Mouse (Mus musculus) hindbrain, postnatal 0 days (tissue): Measurements from ENCODE around the gene Ntm. TPM values are rescaled to one million over a fixed set of nuclear protein-coding genes. Genes with fewer than 3 reads are reported as not detected.

Experiments
- ATAC-seq: fragments of 200-750 bp; cut with Nextera tagmentation; 2 replicates; pipeline ENCODE4 v1.8.0; 2017; ENCODE audit warnings: mild to moderate bottlenecking, moderate TSS enrichment, moderate library complexity
- DNase-seq: peaks from one replicate; pipeline ENCODE4 v3.0.0-alpha.2; 2015; ENCODE audit warnings: low spot score
- H3K27ac ChIP-seq: fragments of 300-500 bp; sonication (generic); 2 replicates; pipeline ENCODE4 v1.5.1; 2014; ENCODE audit warnings: mild to moderate bottlenecking
- H3K27me3 ChIP-seq: fragments of 300-500 bp; sonication (generic); 2 replicates; pipeline ENCODE4 v1.6.1; 2014; ENCODE audit warnings: low read length, mixed read lengths; ENCODE audit not compliant: insufficient read depth
- H3K36me3 ChIP-seq: fragments of 300-500 bp; sonication (generic); 2 replicates; pipeline ENCODE4 v1.6.1; 2014; ENCODE audit warnings: low read length, mixed read lengths; ENCODE audit not compliant: insufficient read depth
- H3K4me1 ChIP-seq: fragments of 300-500 bp; sonication (generic); 2 replicates; pipeline ENCODE4 v1.6.1; 2014; ENCODE audit warnings: antibody characterized with exemption, low read length, mixed read lengths; ENCODE audit not compliant: insufficient read depth
- H3K4me2 ChIP-seq: fragments of 300-500 bp; sonication (generic); 2 replicates; pipeline ENCODE4 v1.6.1; 2014; ENCODE audit warnings: low read depth, mild to moderate bottlenecking, low read length, moderate library complexity, mixed read lengths
- H3K4me3 ChIP-seq: fragments of 300-500 bp; sonication (generic); 2 replicates; pipeline ENCODE4 v1.5.1; 2014; ENCODE audit warnings: low read length
- H3K9ac ChIP-seq: fragments of 300-500 bp; sonication (generic); replicated peaks from 2 replicates; pipeline ENCODE4 v1.6.1; 2014; ENCODE audit warnings: mild to moderate bottlenecking, low read length, moderate library complexity, mixed read lengths
- H3K9me3 ChIP-seq: fragments of 300-500 bp; sonication (generic); 2 replicates; pipeline ENCODE4 v1.6.1; 2016; ENCODE audit warnings: low read length, mixed read lengths
- CTCF ChIP-seq: IDR thresholded peaks from 2 replicates; pipeline ENCODE4 v1.5.1; 2016; ENCODE audit warnings: antibody characterized with exemption, control low read depth, low read depth
- WGBS: fragments of 180-500 bp; shearing (Covaris S2); extraction: QIAGEN DNeasy Blood & Tissue Kit; methylation state at CpG from one replicate; pipeline ENCODE4 v1.1.7; 2014; 5-methylcytosine and 5-hydroxymethylcytosine counted together
- polyA plus RNA-seq: library from polyadenylated mRNA; unstranded; fragments of >200 nt; fragmentation: Nextera tagmentation; extraction: Ambion mirVana; gene quantifications from 2 replicates; pipeline ENCODE4 v1.2.1, GENCODE M21; 2015
- total RNA-seq: library from RNA; depleted of rRNA; stranded (reverse); fragments of >200 nt; gene quantifications from 2 replicates; pipeline ENCODE4 v1.2.3, GENCODE M21; 2014

Ntm gene
- total and polyA plus RNA-seq, 2 experiments from 2014 or later = 208 to 268 TPM

DNA sequence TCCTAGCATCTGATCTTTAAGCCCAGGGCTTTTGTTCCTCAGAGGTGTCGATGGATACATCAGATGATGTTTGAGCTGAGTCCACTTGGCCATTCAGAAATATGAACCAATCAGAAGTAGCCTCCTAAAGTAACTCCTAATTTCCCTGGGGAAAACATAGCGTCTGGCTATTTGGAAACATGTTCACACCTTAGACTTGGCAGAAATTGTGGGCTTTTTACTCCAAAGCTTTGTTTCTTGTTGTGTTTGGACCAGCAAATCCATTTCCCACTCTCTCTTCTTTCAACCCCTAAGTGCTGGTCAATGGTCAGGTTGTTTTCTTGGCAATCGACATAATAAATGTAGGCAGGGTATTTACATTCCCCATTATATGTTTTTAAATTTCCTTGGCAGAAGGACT lies 230.0 kb downstream of the Ntm start:
- Histone ChIP-seq H3K9ac (no peak overlapping the region), H3K27ac (no peak overlapping the region), H3K4me1 (peaks cover 4% of the 10 kb centered on the region; the same call in 1 of the 2 replicates), H3K9me3 (no peaks in the 10 kb centered on the region), H3K36me3 (no peaks in the 10 kb centered on the region), H3K4me3 (no peak overlapping the region), H3K4me2 (no peak overlapping the region), H3K27me3 (no peaks in the 10 kb centered on the region)
- no peak for TF ChIP-seq CTCF
- WGBS = 64% methylated on average over 3 of the region's 3 CpGs
- DNase-seq = no peak
- ATAC-seq = no peak

DNA sequence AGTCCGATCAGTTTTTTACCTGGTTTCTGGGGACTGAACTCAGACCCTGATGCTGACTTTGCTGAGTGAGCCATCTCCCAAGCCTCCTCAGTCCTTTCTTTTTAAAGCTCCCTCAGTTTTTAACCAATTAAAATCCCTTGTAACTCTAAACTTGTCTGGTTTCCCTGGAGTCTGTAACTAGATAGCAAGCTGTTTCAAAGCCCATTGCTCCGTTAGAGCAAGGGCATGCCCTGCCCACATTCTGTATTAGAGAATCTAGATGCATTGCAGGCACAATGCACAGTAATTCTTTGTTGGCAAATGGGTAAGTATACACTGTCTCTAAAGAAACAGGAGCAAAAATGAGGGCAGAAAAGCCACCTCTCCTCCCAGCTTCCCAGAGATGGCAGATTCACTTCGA lies 231.3 kb downstream of the Ntm start:
- Histone ChIP-seq H3K4me1 (peaks cover 11% of the 10 kb centered on the region; the same call in 1 of the 2 replicates), H3K4me2 (no peak overlapping the region), H3K9me3 (no peaks in the 10 kb centered on the region), H3K9ac (no peak overlapping the region), H3K4me3 (no peak overlapping the region), H3K36me3 (no peaks in the 10 kb centered on the region), H3K27ac (no peak overlapping the region), H3K27me3 (no peaks in the 10 kb centered on the region)
- no peak for ATAC-seq
- TF ChIP-seq CTCF = no peak
- no peak for DNase-seq
- WGBS = 72% methylated on average over 3 of the region's 3 CpGs

DNA sequence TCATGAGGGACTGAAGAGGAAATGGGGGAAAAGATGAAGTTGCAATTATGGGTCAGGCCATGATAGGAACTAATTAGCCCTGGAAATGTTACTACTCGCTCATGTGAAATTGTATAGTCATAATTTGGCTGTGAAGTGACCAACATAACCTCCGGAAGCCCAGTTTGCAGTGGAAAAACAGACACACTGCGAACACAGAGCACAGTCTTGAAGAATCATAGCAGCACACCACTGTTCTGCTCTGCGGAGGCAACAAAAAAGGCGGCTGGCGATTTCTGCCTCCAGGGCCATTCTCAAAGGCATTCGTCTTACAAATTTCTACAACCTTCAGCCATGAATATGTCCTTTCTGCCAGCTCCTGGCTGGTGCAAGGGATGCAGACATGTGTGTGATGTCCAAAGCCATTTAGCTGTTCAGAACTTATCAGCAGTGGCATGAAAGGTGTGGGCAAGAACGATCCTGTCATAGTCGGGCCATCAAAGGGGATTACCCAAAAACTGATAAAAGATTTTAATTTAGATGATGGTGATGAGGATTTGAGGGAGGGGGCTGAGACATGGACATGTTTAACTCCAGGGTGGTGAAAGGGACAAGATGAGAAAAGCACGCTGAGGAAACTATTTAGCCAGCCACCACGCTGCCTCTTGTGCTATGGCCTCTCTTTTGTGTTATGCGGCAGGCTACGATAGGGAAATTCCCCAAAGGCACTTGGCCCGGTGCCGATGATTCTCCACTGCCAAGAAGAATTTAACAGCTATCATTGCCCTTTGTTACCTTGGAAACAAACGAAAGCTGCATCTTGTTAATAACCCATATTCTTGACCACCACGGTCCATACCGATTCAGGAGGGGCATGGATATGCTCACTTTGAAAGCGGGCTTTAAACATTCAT lies 235.2 kb downstream of the Ntm start:
- DNase-seq = peak; percentile 80
- peak; percentile 64; the same call in 1 of the 2 replicates for ATAC-seq
- H3K4me3 ChIP-seq = no peak overlapping the region
- no peaks in the 10 kb centered on the region for H3K9me3 ChIP-seq
- H3K9ac ChIP-seq = no peak overlapping the region
- H3K36me3 ChIP-seq = no peaks in the 10 kb centered on the region
- peak overlapping the region; percentile 27; the same call in 1 of the 2 replicates for H3K27ac ChIP-seq
- no peak for TF ChIP-seq CTCF
- peaks cover 17% of the 10 kb centered on the region; the same call in 1 of the 2 replicates for H3K4me1 ChIP-seq
- 22% methylated on average over 19 of the region's 19 CpGs for WGBS
- H3K27me3 ChIP-seq = no peaks in the 10 kb centered on the region
- H3K4me2 ChIP-seq = peak overlapping the region; percentile 41

DNA sequence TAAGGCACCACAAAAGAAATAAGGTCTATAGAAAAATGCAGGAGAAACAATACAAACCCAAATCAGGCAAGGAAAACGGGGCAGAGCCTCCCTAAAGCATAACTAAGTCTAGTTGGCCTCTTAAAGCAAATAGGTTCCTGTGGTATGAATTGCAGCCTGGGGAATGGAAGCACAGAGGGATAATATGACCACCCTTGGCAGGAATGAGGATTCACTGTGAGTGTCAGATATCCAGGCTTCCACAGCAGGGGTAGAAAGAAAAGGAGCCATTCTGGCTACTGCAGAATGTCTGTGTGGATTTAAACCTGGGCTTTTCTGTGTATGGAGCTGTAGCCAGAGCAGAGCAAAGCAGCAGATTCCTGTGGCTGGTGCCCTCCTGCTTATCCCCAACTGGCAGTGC lies 241.5 kb downstream of the Ntm start:
- Histone ChIP-seq H3K36me3 (no peaks in the 10 kb centered on the region), H3K27me3 (no peaks in the 10 kb centered on the region), H3K27ac (no peak overlapping the region), H3K4me2 (no peak overlapping the region), H3K9ac (no peak overlapping the region), H3K4me1 (peaks cover 6% of the 10 kb centered on the region; the same call in 1 of the 2 replicates), H3K9me3 (no peaks in the 10 kb centered on the region), H3K4me3 (no peak overlapping the region)
- WGBS = 42% methylated on average over 1 of the region's 1 CpGs
- ATAC-seq (no peak), DNase-seq (no peak)
- no peak for TF ChIP-seq CTCF

DNA sequence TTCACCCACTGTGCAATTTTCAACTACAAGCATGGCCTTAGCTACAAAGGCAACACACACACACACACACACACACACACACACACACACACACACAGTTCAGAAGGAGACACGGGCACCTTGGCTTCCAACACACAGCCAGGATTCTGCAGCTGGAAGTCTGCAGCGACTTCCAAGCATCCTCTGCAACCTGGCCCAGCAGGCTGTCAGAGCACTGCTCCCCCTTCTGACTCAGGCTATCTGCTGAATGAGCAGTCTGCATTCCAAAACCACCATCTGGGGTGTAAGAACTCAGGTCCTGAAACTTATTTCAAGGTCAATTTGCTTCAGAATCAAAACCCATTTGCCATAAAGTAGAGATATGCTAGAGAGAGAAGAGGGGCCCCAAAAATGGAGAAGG lies 246.1 kb downstream of the Ntm start:
- Histone ChIP-seq H3K4me3 (no peak overlapping the region), H3K9ac (no peak overlapping the region), H3K4me2 (no peak overlapping the region), H3K4me1 (0 out of 2 replicates have a peak, but pooled peaks cover 7% of the 10 kb centered on the region), H3K36me3 (no peaks in the 10 kb centered on the region), H3K9me3 (no peaks in the 10 kb centered on the region), H3K27ac (no peak overlapping the region), H3K27me3 (no peaks in the 10 kb centered on the region)
- DNase-seq (no peak), ATAC-seq (no peak)
- WGBS = 28% methylated on average over 2 of the region's 2 CpGs
- TF ChIP-seq CTCF = no peak

DNA sequence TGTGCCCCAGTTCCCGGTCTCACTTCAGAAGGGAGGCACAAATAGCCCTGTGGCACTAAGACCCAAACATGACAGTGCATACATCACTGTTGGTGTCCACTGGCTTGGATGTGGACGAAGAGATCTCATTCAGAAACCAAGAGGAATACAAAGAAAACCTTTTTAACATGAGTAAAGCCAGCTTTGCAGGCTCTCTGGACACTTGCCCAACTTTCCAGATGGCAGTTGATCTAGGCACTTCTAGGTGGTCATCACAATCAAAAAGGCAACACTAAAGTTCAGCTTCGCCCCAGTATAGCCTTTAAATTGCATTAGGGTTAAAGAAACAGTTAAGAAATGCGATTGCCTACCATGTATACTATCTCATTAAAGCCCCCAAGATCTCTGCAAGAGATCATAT lies 264.7 kb downstream of the Ntm start:
- Histone ChIP-seq H3K4me3 (no peak overlapping the region), H3K27me3 (no peaks in the 10 kb centered on the region), H3K27ac (no peak overlapping the region), H3K9ac (no peak overlapping the region), H3K4me1 (no peaks in the 10 kb centered on the region), H3K9me3 (no peaks in the 10 kb centered on the region), H3K4me2 (no peak overlapping the region), H3K36me3 (no peaks in the 10 kb centered on the region)
- DNase-seq (no peak), ATAC-seq (no peak)
- TF ChIP-seq CTCF = no peak
- WGBS = 77% methylated on average over 4 of the region's 4 CpGs

DNA sequence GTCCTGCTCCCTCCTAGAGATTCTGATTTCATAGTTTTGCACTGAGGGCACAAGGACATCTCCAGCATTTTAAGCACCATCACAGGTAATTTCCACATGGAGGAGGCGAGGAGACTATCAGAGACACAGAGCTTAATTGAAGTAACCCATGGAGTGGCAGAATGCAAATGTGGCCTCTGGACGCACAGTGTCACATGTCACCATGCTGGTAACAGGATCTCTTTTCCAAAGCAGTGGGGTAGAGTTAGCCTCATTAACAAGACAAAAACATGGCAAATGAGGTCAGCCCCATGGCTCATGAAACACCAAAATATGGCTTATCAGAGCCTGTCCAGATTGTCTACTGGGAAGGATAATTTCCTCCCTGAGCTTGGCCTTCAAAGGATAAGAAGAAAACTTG lies 268.8 kb downstream of the Ntm start:
- TF ChIP-seq CTCF = no peak
- Histone ChIP-seq H3K27ac (no peak overlapping the region), H3K36me3 (no peaks in the 10 kb centered on the region), H3K4me1 (no peaks in the 10 kb centered on the region), H3K27me3 (no peaks in the 10 kb centered on the region), H3K9me3 (no peaks in the 10 kb centered on the region), H3K9ac (no peak overlapping the region), H3K4me2 (no peak overlapping the region), H3K4me3 (no peak overlapping the region)
- ATAC-seq (no peak), DNase-seq (no peak)
- WGBS = 41% methylated on average over 2 of the region's 2 CpGs
